Mouse (Mus musculus) lung, postnatal 4 days (tissue): ENCODE measurements around the gene Stxbp6.

Experiments
- DNase-seq, 2 experiments: peaks; one replicate each; pipeline ENCODE4 v3.0.0; 2021

Stxbp6 gene

GRCm38 (mm10) chr12:44992847-44993246 is 81.7 kb downstream of the Stxbp6 start:
- no peak for DNase-seq

DNA sequence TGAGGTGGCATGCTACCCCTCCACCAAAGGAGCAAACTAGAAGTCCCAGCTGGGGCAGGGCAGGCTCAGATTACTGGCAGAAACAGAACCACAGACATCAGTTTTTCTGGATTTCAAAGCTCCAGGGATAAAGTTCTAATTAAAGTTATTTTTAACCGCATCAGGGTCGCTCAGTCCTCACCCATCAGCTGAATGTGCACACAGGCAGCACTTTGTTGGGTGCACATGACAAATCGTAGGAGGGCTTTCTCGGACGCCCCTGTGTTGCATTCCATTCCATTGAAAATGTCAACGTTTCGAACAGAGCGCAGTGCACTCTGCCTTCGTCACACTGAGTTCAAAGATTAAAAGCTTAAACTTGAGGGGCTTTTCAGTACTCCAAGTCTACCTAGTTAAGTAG is 84.1 kb downstream of the Stxbp6 start:
- DNase-seq, result no peak

GRCm38 (mm10) chr12:44989011-44989410 is 85.5 kb downstream of the Stxbp6 start:
- no peak for DNase-seq

DNA sequence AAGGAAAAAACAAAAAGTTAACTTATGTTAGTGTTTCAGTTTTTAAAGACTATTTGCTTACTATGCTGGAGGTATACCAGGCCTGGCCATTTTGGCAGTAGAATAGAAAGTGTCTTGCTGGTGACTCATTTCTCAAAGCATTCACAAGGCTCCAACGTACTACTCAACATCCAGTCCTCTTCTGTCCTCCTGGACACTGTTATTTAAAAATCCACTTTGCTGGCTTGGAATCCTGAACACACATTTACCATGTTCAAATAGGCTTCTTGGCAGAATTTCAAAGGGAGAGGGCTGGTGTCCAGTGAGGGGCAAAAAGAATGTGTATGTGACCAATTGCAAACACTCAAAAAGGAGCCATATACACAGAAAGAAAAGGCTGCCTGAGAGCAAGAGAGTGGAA is 86.7 kb downstream of the Stxbp6 start:
- DNase-seq, result no peak

- DNase-seq, result no peak
Measured at GRCm38 (mm10) chr12:44979316-44979848, 95.1 kb downstream of the Stxbp6 start.

GRCm38 (mm10) chr12:44975266-44975665 is 99.2 kb downstream of the Stxbp6 start:
- no peak for DNase-seq

DNA sequence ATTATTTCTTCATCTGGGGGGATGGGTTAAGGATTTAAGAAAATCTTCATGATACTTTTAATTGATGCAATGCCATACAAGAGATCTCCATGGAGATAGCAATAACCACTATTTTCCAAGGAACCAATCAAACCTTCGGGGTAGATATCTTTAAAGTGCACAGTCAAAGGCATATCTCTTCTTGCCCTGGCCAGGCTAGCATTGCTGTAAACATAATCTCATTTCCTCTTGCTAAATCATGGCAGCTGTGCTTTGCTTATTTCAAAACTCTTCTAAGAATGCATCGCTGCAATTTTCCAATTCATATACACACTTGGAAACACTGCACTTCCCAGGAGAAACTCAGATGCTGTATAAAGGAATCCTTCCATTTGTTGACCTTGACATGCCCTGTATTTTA is 103.0 kb downstream of the Stxbp6 start:
- no peak for DNase-seq

GRCm38 (mm10) chr12:44967448-44967847 is 107.1 kb downstream of the Stxbp6 start:
- DNase-seq, result no peak

DNA sequence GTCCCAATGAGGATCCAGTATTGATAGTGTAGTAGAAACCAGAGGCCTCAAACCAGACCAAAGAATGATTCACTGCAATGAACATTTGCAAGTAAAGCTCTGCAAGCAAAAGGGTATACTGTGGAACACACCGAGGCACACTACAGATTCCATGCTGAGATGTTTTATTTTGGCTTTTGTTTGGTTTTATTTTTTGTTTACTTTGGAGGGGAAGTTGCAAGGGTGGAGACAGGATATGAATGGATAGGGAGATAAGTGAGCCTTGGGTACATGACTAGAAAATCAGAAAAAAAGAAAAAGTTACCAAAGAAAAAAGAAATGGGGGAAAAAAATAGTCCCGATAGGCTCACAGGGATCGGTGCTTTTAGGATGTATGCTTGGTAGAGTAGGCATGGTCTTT is 117.0 kb downstream of the Stxbp6 start:
- DNase-seq, result no peak

GRCm38 (mm10) chr12:44953121-44953520 is 121.4 kb downstream of the Stxbp6 start:
- DNase-seq, result no peak

GRCm38 (mm10) chr12:44952072-44952471 is 122.4 kb downstream of the Stxbp6 start:
- DNase-seq, result no peak

DNA sequence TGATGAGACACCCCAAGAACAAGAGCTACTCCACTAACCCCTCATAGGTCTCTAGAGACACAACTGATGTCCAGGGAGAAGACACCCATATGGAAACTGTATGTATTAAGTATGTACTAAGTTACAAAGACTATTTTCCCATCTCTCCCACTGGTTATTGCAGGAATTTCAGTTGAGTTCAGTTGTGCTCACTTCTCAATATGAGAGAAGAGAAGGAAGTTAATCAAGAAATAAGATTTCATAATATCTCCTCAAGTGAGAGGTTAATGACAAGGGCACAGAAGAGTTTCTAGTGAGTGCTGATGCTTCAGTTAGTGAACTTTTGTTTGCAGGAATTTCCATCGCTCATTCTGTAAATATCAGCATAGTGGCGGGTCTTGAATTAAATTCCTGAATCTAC is 124.0 kb downstream of the Stxbp6 start:
- no peak for DNase-seq

- no peak for DNase-seq
Measured at GRCm38 (mm10) chr12:44947823-44948222, 126.7 kb downstream of the Stxbp6 start.

DNA sequence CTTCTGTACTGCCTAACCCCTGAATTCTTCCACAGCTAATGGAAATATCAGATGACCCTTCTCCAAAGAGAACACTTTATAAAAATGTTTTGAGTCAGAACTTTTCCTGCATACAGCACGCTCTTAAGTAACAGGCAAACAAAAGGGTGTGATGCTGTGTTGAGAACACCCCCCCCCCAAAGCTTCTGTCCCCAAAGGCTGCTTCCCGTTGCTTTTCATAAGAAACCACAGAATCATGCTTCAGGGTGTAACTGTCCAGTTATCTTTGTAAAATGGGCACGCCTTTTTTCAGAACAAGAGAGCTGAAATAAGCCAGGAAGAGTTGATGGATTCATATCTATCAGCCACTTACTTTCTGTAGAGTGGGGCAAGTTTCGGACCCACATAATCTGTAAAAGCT is 134.2 kb downstream of the Stxbp6 start:
- DNase-seq, result no peak

DNA sequence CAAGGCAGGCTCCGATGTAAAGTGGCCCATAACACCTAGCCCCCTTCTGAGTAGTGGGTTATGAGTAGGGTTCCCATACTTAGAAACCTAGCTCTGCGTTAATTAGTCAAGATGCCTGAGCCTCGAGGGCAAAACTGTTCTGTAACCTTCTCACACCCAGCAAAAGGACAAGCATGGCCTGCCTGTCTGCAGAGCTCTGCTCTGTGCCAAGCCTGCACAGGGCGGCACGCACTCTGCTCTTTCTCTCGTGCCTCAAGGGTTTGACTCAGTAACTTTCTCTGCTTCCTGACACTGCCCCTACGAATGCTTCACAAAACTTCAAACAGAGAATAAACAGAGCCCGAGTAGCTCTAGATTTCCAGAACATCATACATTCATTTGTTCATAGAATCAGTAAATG is 135.4 kb downstream of the Stxbp6 start:
- no peak for DNase-seq

DNA sequence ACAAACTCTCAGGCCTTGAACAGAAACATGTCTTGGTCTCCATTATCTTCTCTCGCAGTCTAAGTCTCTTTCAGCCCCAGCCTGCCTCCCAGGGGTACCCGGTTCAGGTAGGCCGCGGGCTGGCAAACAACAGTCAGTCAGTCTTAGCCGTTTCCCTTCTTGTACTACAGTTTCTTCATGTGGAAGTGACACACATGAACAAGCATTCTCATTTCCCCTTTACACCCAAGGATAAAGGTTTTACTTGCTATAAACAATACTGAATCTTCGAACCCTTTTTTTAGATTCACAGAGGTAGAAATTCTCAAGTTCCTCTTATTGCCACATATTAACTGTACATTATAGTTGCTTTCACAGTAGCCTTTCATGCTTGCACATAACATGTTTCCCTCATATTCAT is 141.6 kb downstream of the Stxbp6 start:
- DNase-seq, result no peak

DNA sequence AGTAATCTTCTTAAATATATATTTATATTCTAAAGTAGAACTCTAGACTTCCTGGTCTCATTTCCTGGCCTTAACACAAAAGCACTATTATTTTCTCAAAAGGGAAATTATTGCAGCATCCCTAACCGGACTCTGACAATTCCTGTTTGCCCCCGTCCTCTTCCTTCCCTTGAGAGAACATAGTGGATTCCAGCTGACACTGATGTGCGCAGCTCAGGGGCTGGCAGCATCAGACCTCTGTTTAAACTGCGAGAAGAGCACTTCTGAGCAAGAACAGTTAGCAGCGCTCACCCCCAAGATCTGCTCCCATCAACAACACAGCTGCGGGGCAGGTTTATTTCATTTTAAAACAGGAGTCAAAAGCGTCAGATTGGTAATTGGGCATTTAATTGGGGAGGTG is 142.8 kb downstream of the Stxbp6 start:
- peak in 1 of 2 experiments; percentile 28 for DNase-seq

GRCm38 (mm10) chr12:44928456-44928855 is 146.1 kb downstream of the Stxbp6 start:
- peak in 1 of 2 experiments; percentile 22 for DNase-seq

GRCm38 (mm10) chr12:44925901-44926300 is 148.6 kb downstream of the Stxbp6 start:
- DNase-seq, result no peak

GRCm38 (mm10) chr12:44923273-44923672 is 151.2 kb downstream of the Stxbp6 start:
- no peak for DNase-seq

- DNase-seq, result no peak
Measured at GRCm38 (mm10) chr12:44922241-44922640, 152.3 kb downstream of the Stxbp6 start.

- no peak for DNase-seq
Measured at GRCm38 (mm10) chr12:44919613-44920012, 154.9 kb downstream of the Stxbp6 start.

DNA sequence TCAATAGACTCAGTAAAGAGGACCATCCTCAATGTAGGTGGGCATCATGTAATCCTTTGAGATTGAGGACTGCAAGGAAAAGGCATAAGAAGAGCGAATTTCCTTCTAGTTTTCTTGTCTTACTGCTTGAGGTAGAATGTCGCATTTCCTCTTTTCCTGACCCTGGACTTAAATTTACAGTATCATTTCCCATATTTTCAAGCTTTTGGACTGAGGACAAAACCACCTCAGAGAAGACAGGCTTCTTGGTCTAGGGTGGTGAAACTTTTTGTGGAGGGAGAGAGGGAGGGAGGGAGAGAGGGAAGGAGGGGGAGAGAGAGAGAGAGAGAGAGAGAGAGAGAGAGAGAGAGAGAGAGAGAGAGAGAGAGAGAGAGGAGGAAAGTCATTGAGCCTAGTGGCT is 155.6 kb downstream of the Stxbp6 start:
- DNase-seq, result no peak

DNA sequence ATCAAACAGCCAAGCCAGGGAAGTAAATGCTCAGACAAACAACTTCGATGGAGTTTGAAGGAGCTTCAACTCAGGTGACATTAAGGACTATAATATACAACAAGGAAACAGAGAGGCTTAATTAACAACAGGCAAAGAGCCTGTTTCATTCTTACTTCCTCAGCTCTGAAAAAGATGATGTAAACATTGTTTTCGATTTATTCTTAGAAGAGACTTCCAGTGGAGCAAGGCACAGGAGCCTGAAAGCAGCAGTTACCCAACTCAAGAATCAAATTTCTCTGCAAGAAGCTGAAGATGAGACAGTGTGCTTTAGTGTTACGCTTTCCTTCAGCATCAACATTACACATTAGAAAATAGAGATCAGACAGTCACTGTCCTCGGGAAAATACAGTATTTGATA is 160.7 kb downstream of the Stxbp6 start:
- DNase-seq, result no peak

- peak in 1 of 2 experiments; percentile 20 for DNase-seq
Measured at GRCm38 (mm10) chr12:44908028-44908702, 166.3 kb downstream of the Stxbp6 start.
